Mouse (Mus musculus) cerebellum, adult 2 months (tissue): ENCODE data around the gene Ostf1. TPM values are rescaled to one million over a fixed set of nuclear protein-coding genes. Genes with fewer than 3 reads are reported as not detected.
"Not testable (repeated sequence)": the region's sequence is repeated elsewhere in the genome, so short reads cannot be mapped to it uniquely, and the experiment has no call there.

Experiments used
- DNase-seq, 2 experiments: peaks; one replicate each; pipeline ENCODE4 v3.0.0; 2021
- H3K27ac ChIP-seq: fragments of 200-500 bp; 2 replicates; pipeline ENCODE4 v1.5.1; 2012; ENCODE audit warnings: low read length, control low read depth, inconsistent platforms; ENCODE audit not compliant: insufficient read depth
- H3K27me3 ChIP-seq: fragments of 200-500 bp; 2 replicates; pipeline ENCODE4 v1.6.1; 2012; ENCODE audit warnings: inconsistent platforms, mild to moderate bottlenecking, low read length, moderate library complexity; ENCODE audit not compliant: control insufficient read depth, insufficient read depth
- H3K4me1 ChIP-seq: fragments of 200-500 bp; 2 replicates; pipeline ENCODE4 v1.6.1; 2011; ENCODE audit warnings: low read length; ENCODE audit not compliant: control insufficient read depth, insufficient read depth
- H3K4me3 ChIP-seq: fragments of 200-500 bp; replicated peaks from 2 replicates; pipeline ENCODE3; 2011; ENCODE audit warnings: mild to moderate bottlenecking, low read depth, low read length, control low read depth; ENCODE audit not compliant: insufficient read depth
- CTCF ChIP-seq: fragments of 200-500 bp; IDR thresholded peaks from 2 replicates; pipeline ENCODE4 v1.5.1; 2011; ENCODE audit warnings: low read depth, mild to moderate bottlenecking, control low read depth, low read length, moderate library complexity, borderline replicate concordance; ENCODE audit not compliant: insufficient read depth
- POLR2A ChIP-seq: fragments of 200-500 bp; IDR thresholded peaks from 2 replicates; pipeline ENCODE4 v1.6.1; 2011; ENCODE audit warnings: low read length, control low read depth, borderline replicate concordance; ENCODE audit not compliant: insufficient read depth
- WGBS: fragments of 180-500 bp; shearing (Covaris S2); methylation state at CpG from one replicate; pipeline ENCODE4 v1.1.7; 2018; 5-methylcytosine and 5-hydroxymethylcytosine counted together
- polyA plus RNA-seq: library from polyadenylated mRNA; depleted of rRNA; stranded (reverse); fragments of >200 nt; gene quantifications from 2 replicates; pipeline ENCODE4 v1.2.3, GENCODE M21; 2012

The Ostf1 gene
- polyA plus RNA-seq, 1 experiment = 29.0 TPM

GRCm38 (mm10) chr19:18596876-18597275 is 34.7 kb downstream of the Ostf1 start:
- no peak overlapping the region for H3K4me3 ChIP-seq
- DNase-seq = peak in 1 of 2 experiments; percentile 27
- 25% methylated on average over 5 of the region's 5 CpGs for whole genome bisulfite sequencing
- H3K4me1 ChIP-seq = 0 out of 2 replicates have a peak, but pooled peaks cover 3% of the 10 kb centered on the region
- no peak overlapping the region for H3K27ac ChIP-seq
- TF ChIP-seq CTCF = no peak
- TF ChIP-seq POLR2A = no peak
- no peaks in the 10 kb centered on the region for H3K27me3 ChIP-seq

DNA sequence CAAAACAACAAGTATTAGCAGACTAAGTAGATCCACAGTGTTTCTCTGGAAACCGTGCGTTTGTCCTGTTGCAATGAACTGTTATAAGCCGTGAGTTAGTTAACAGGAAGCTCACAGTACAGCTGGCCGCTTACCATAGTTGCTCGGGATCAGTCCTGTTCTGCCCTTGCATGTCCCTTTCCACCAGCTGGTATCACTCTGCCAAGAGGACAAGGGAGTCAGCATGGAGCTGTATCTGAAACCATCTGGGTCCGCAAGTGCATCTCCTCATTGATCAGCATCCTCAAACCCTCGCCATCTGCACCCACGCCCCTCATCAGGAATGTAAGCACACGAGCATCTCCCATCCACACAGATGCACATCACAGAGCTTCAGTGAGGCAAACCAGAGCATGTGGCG is 37.9 kb downstream of the Ostf1 start:
- H3K27ac ChIP-seq = no peak overlapping the region
- no peak for TF ChIP-seq CTCF
- DNase-seq = no peak
- H3K4me1 ChIP-seq = 0 out of 2 replicates have a peak, but pooled peaks cover 3% of the 10 kb centered on the region
- no peak overlapping the region for H3K4me3 ChIP-seq
- WGBS = 67% methylated on average over 10 of the region's 10 CpGs
- no peaks in the 10 kb centered on the region for H3K27me3 ChIP-seq

GRCm38 (mm10) chr19:18592919-18593318 is 38.7 kb downstream of the Ostf1 start:
- WGBS = 76% methylated on average over 6 of the region's 6 CpGs
- Histone ChIP-seq H3K27ac (no peak overlapping the region), H3K4me1 (0 out of 2 replicates have a peak, but pooled peaks cover 3% of the 10 kb centered on the region), H3K4me3 (no peak overlapping the region), H3K27me3 (no peaks in the 10 kb centered on the region)
- TF ChIP-seq POLR2A (no peak), CTCF (no peak)
- no peak for DNase-seq

DNA sequence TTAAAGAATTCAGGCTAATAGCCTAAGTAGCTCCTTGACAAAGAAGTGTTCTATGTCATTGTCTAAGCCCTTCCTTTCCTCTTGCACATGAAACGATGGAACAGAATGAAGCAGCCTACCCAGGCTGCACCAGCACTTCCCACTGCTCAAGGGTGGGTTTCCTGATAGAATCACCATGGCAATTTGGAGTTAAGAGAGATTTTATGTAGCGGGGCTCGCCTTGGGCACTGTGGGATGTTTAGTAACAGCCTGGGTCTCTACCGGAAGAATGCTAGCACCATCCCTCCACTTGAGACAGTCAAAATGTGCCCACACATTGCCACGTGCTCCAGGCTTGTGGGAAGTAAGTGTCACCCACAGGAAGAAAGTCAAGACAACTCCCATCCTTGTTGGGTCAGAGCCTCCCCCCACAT is 40.7 kb downstream of the Ostf1 start:
- no peak overlapping the region for H3K4me3 ChIP-seq
- no peaks in the 10 kb centered on the region for H3K27me3 ChIP-seq
- 83% methylated on average over 5 of the region's 5 CpGs for WGBS
- no peaks in the 10 kb centered on the region for H3K4me1 ChIP-seq
- TF ChIP-seq POLR2A = no peak
- TF ChIP-seq CTCF = no peak
- no peak overlapping the region for H3K27ac ChIP-seq
- no peak for DNase-seq

GRCm38 (mm10) chr19:18590234-18590633 is 41.4 kb downstream of the Ostf1 start:
- TF ChIP-seq CTCF = no peak
- TF ChIP-seq POLR2A = no peak
- 79% methylated on average over 5 of the region's 5 CpGs for WGBS

DNA sequence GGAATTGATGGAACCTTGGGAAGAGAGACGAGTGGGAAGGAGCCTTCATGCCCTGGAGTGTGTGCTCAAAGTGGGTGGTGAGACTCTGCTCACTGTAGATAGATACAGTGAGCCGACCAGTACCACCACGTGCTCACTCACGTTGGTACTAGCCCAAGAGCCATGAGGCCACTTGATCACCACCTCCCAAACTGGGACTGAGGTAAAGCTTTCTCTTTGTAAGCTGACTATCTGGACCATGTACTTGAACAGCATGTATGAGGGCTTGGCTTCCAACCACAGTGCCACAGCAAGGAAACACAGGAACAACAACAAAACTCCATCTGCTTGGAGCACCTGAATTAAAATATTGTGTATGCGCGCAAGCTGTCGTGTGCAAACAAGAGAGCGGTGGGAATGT is 42.3 kb downstream of the Ostf1 start:
- no peak for TF ChIP-seq CTCF
- TF ChIP-seq POLR2A = no peak
- WGBS = 73% methylated on average over 8 of the region's 8 CpGs

More at GRCm38 (mm10) chr19:18590234-18590633, 41.4 kb downstream of the Ostf1 start:
- no peak for DNase-seq
- H3K4me1 ChIP-seq = no peaks in the 10 kb centered on the region
- H3K27ac ChIP-seq = no peak overlapping the region
- no peaks in the 10 kb centered on the region for H3K27me3 ChIP-seq
- H3K4me3 ChIP-seq = no peak overlapping the region

DNA sequence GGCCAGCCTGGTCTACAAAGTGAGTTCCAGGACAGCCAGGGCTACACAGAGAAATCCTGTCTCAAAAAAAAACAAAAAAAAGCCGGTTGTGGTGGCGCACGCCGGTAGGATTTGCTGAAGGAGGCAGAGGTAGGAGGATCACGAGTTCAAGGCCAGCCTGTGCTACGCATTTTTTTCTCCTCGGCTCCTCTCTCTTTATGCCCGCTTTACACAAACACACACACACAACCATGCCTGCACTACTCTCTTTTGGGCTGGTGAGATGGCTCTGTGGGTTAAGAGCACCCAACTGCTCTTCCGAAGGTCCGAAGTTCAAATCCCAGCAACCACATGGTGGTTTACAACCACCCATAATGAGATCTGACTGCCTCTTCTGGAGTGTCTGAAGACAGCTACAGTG is 42.8 kb downstream of the Ostf1 start:
- not testable (repeated sequence) for H3K27ac ChIP-seq, H3K27me3 ChIP-seq, DNase-seq, H3K4me1 ChIP-seq, H3K4me3 ChIP-seq
- WGBS = 97% methylated on average over 10 of the region's 10 CpGs

More for the DNA sequence above, 42.3 kb downstream of the Ostf1 start:
- DNase-seq = no peak
- Histone ChIP-seq H3K4me1 (no peaks in the 10 kb centered on the region), H3K4me3 (no peak overlapping the region), H3K27me3 (no peaks in the 10 kb centered on the region), H3K27ac (no peak overlapping the region)

- Histone ChIP-seq H3K27ac (no peak overlapping the region), H3K4me3 (no peak overlapping the region), H3K4me1 (no peaks in the 10 kb centered on the region), H3K27me3 (no peaks in the 10 kb centered on the region)
- WGBS = 98% methylated on average over 1 of the region's 1 CpGs
- TF ChIP-seq CTCF = no peak
- no peak for TF ChIP-seq POLR2A
- no peak for DNase-seq
These were observed 43.4 kb downstream of the Ostf1 start for GRCm38 (mm10) chr19:18588243-18588642.
